Mouse (Mus musculus): ENCODE measurements at regions not wholly inside any gene's neighbourhood (a gene's known extent, or its start where the extent isn't known, plus 50 kb on each side); places are given as distances from the start of the nearest gene placed in this dataset.

DNA sequence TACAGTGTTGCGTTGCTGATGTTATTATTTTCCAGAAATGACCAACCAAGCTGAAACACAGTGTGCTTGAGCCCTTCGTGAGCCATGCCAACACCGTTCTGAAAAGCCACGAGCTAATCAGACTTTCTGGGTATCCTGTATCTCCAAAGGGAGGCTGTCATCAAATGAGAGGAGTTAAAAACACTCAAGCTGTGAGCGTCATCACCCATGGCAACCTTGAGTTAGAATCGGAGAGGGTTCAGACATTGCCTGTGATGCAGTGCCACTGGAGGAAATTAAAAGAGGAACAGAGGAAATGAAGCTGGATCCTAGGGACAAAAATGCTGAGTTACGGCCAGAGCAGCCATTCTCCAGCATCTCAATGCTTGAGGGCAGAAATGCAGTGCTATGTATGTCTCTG is 838.6 kb downstream of the Ntrk3 start:
- WGBS = 81% methylated on average over 7 of the region's 7 CpGs

GRCm38 (mm10) chr7:77888543-77888942 is 849.3 kb downstream of the Ntrk3 start:
- no peaks in the 10 kb centered on the region for H3K9me3 ChIP-seq (replicated peaks)
- DNase-seq (ENCODE audit: low spot score) = no peak
- 86% methylated on average over 2 of the region's 2 CpGs for WGBS
- no peaks in the 10 kb centered on the region for H3K36me3 ChIP-seq
- no peaks in the 10 kb centered on the region for H3K27me3 ChIP-seq (ENCODE audit: low read depth, poor library complexity, severe bottlenecking)
- H3K4me3 ChIP-seq = no peak overlapping the region
- H3K4me1 ChIP-seq = no peaks in the 10 kb centered on the region
- H3K27ac ChIP-seq = no peak overlapping the region

More for the DNA sequence above, 838.6 kb downstream of the Ntrk3 start:
- Histone ChIP-seq H3K4me1 (no peaks in the 10 kb centered on the region), H3K27ac (no peak overlapping the region), H3K36me3 (no peaks in the 10 kb centered on the region), H3K27me3 (ENCODE audit: low read depth, poor library complexity, severe bottlenecking) (no peaks in the 10 kb centered on the region), H3K4me3 (no peak overlapping the region), H3K9me3 (replicated peaks) (no peaks in the 10 kb centered on the region)
- DNase-seq (ENCODE audit: low spot score) = no peak

GRCm38 (mm10) chr7:77882605-77883354 is 855.0 kb downstream of the Ntrk3 start:
- 91% methylated on average over 5 of the region's 5 CpGs for WGBS
- Histone ChIP-seq H3K4me3 (no peak overlapping the region), H3K9me3 (replicated peaks) (no peaks in the 10 kb centered on the region), H3K4me1 (no peaks in the 10 kb centered on the region), H3K27ac (no peak overlapping the region), H3K36me3 (no peaks in the 10 kb centered on the region), H3K27me3 (ENCODE audit: low read depth, poor library complexity, severe bottlenecking) (no peaks in the 10 kb centered on the region)
- DNase-seq (ENCODE audit: low spot score) = no peak

- Histone ChIP-seq H3K27me3 (ENCODE audit: low read depth, poor library complexity, severe bottlenecking) (no peaks in the 10 kb centered on the region), H3K4me3 (no peak overlapping the region), H3K36me3 (no peaks in the 10 kb centered on the region), H3K4me1 (peaks cover 4% of the 10 kb centered on the region; the same call in 1 of the 2 replicates), H3K27ac (no peak overlapping the region), H3K9me3 (replicated peaks) (no peaks in the 10 kb centered on the region)
- no peak for DNase-seq (ENCODE audit: low spot score)
- 63% methylated on average over 4 of the region's 4 CpGs for WGBS
Observed at GRCm38 (mm10) chr7:77867518-77867917, 870.3 kb downstream of the Ntrk3 start.

DNA sequence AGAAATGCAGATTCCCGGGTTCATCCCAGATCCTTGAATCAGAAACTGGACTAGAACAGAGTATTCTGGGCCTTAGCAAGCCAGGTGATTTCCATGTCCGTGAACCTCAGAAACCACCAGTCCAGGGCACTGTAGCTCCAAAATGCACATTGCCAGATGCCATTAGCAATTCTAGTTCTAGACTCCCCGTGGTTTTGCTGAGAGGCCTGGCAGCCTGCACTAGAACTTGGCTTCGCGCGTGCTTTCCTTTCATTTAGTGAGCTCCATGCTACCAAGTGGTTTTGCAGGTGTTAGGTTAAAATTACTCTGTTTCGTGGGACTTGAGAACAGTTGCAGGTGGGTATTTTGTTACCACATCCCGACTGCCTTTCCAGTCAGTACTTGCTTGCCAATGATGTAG is 876.0 kb downstream of the Ntrk3 start:
- 89% methylated on average over 8 of the region's 8 CpGs for WGBS
- peaks cover 3% of the 10 kb centered on the region; the same call in 1 of the 2 replicates for H3K4me1 ChIP-seq
- H3K27ac ChIP-seq = no peak overlapping the region
- no peaks in the 10 kb centered on the region for H3K9me3 ChIP-seq (replicated peaks)
- H3K36me3 ChIP-seq = no peaks in the 10 kb centered on the region
- no peak for DNase-seq (ENCODE audit: low spot score)
- no peak overlapping the region for H3K4me3 ChIP-seq
- H3K27me3 ChIP-seq (ENCODE audit: low read depth, poor library complexity, severe bottlenecking) = no peaks in the 10 kb centered on the region

DNA sequence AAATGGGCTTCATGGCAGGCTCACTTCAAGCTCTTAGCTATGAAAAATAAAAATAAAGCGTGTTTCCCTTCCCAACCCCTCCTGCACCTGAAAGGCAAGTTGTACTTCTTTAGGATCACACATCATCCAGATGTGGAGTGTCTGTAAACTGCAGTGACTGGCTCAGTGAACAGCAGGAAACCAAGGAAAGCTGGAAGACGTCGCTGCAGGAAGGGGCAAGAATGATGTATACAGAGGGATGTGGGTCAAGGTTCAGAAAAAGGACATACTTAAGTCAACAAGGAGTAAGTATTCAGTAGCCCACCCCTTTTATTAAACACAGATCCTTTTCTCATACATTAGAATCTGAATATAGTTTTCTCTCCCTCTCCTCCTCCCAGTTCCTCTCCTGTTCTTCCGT is 879.4 kb downstream of the Ntrk3 start:
- H3K27ac ChIP-seq = no peak overlapping the region
- H3K4me3 ChIP-seq = no peak overlapping the region
- H3K4me1 ChIP-seq = peaks cover 3% of the 10 kb centered on the region; the same call in 1 of the 2 replicates
- no peaks in the 10 kb centered on the region for H3K27me3 ChIP-seq (ENCODE audit: low read depth, poor library complexity, severe bottlenecking)
- no peak for DNase-seq (ENCODE audit: low spot score)
- H3K9me3 ChIP-seq (replicated peaks) = no peaks in the 10 kb centered on the region
- no peaks in the 10 kb centered on the region for H3K36me3 ChIP-seq
- 60% methylated on average over 4 of the region's 4 CpGs for WGBS

- H3K27ac ChIP-seq = no peak overlapping the region
- H3K27me3 ChIP-seq (ENCODE audit: low read depth, poor library complexity, severe bottlenecking) = no peaks in the 10 kb centered on the region
- DNase-seq (ENCODE audit: low spot score) = no peak
- H3K4me3 ChIP-seq = no peak overlapping the region
- no peaks in the 10 kb centered on the region for H3K9me3 ChIP-seq (replicated peaks)
- peaks cover 3% of the 10 kb centered on the region; the same call in 1 of the 2 replicates for H3K4me1 ChIP-seq
- WGBS = 73% methylated on average over 5 of the region's 5 CpGs
- no peaks in the 10 kb centered on the region for H3K36me3 ChIP-seq
Observed at GRCm38 (mm10) chr7:77857979-77858378, 879.8 kb downstream of the Ntrk3 start.

DNA sequence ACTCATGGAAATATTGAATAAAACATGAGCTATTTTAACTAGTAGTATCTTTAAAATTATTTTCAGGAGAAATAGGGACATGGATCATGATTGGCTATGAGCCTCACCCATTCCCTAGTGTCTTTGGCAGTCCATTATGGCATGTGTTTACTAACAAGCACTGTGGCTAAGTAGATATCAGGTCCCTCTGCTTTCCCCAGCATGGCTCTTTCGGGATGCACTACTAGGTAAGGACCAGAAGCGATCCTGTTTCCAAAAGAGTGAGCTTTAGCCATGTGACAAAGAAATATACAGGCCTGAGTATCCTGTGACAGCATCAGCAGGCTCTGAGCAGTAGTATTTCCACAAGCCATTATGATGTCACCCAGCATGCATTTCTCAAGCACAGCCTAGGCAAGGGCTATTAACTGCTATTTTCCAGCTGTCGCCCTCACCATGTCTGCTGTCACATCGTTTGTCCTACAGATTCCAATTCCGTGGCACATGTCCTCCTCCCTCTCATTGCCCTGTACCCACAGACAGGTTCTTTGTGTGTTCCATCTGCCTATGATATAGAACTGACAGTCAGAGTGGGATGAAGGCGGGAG is 882.1 kb downstream of the Ntrk3 start:
- no peaks in the 10 kb centered on the region for H3K36me3 ChIP-seq
- no peak overlapping the region for H3K4me3 ChIP-seq
- 82% methylated on average over 6 of the region's 6 CpGs for WGBS
- no peak for DNase-seq (ENCODE audit: low spot score)
- H3K27me3 ChIP-seq (ENCODE audit: low read depth, poor library complexity, severe bottlenecking) = no peaks in the 10 kb centered on the region
- H3K27ac ChIP-seq = no peak overlapping the region
- H3K4me1 ChIP-seq = peaks cover 3% of the 10 kb centered on the region; the same call in 1 of the 2 replicates
- no peaks in the 10 kb centered on the region for H3K9me3 ChIP-seq (replicated peaks)

- no peak for DNase-seq (ENCODE audit: low spot score)
- no peaks in the 10 kb centered on the region for H3K9me3 ChIP-seq (replicated peaks)
- no peaks in the 10 kb centered on the region for H3K27me3 ChIP-seq (ENCODE audit: low read depth, poor library complexity, severe bottlenecking)
- 90% methylated on average over 2 of the region's 2 CpGs for WGBS
- H3K36me3 ChIP-seq = no peaks in the 10 kb centered on the region
- H3K4me1 ChIP-seq = peaks cover 3% of the 10 kb centered on the region; the same call in 1 of the 2 replicates
- no peak overlapping the region for H3K27ac ChIP-seq
- H3K4me3 ChIP-seq = no peak overlapping the region
Observed at GRCm38 (mm10) chr7:77855077-77855476, 882.7 kb downstream of the Ntrk3 start.

GRCm38 (mm10) chr7:77824261-77824959 is 913.4 kb downstream of the Ntrk3 start:
- no peak for DNase-seq (ENCODE audit: low spot score)
- no peaks in the 10 kb centered on the region for H3K9me3 ChIP-seq (replicated peaks)
- H3K36me3 ChIP-seq = no peaks in the 10 kb centered on the region
- H3K4me1 ChIP-seq = no peaks in the 10 kb centered on the region
- H3K27me3 ChIP-seq (ENCODE audit: low read depth, poor library complexity, severe bottlenecking) = no peaks in the 10 kb centered on the region
- WGBS = 88% methylated on average over 6 of the region's 6 CpGs
- no peak overlapping the region for H3K27ac ChIP-seq
- no peak overlapping the region for H3K4me3 ChIP-seq

DNA sequence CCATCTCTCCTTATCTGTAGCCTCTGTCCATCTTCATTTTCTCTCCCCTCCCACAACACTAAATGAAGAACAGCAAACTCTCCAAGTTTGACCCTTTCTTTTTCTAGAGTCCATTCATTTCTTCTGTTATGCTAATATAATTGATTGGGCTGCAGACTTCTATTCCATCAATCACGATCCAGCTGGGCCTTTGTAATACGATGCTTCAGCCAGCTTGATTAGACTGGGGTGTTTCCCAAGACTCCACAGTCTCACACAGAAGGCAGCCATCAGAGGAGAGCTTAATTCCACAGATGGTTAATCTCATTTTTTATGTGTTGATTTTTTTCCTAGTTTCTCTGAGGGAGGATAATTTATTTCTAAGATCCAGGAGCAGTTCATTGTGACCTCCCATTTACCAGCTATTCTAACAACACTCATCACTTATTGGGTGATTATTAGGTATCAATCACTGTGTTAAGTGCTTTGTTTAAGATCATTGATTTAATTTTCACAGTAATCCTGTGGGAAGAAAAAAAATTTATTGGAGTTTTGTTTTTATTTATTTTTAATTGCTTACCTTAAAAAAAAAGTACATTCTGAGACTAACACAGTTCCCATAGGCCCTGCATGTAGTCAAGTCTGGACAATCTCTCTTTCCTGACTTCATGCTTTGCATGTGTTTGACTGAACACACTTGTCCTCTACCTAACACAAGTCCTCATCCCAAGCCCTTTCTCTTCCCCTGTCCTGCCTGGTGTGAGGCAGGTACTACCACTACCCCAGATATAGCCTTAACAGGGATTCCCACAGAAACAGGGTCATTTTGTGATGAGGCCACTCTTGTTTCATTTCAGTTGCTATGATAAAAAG is 925.5 kb downstream of the Ntrk3 start:
- H3K4me3 ChIP-seq = no peak overlapping the region
- H3K4me1 ChIP-seq = peaks cover 5% of the 10 kb centered on the region
- no peaks in the 10 kb centered on the region for H3K36me3 ChIP-seq
- WGBS = 10% methylated on average over 2 of the region's 2 CpGs
- no peak overlapping the region for H3K27ac ChIP-seq
- no peaks in the 10 kb centered on the region for H3K9me3 ChIP-seq (replicated peaks)
- DNase-seq (ENCODE audit: low spot score) = no peak
- H3K27me3 ChIP-seq (ENCODE audit: low read depth, poor library complexity, severe bottlenecking) = no peaks in the 10 kb centered on the region

DNA sequence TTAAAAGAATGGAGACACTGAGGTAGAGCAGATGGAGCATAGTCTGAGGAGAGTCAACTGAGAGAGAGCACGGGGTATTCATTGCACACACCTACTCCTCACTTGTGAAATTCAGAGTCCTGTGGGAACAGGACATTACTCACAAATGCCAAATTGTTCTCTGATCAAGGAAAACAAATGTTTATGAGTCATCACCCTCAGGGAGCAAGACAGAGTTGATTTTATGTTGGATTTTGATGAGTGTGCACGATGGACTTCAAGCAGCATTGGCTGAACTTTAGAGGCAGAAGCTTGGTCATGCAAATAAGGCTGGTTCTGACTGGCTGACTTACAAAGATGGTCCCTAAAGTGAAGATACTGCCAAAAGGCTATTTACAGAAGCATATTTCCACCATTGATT is 951.0 kb downstream of the Ntrk3 start:
- 83% methylated on average over 2 of the region's 2 CpGs for WGBS

More for the DNA sequence above, 951.0 kb downstream of the Ntrk3 start:
- H3K36me3 ChIP-seq = no peaks in the 10 kb centered on the region
- no peaks in the 10 kb centered on the region for H3K9me3 ChIP-seq (replicated peaks)
- no peaks in the 10 kb centered on the region for H3K27me3 ChIP-seq (ENCODE audit: low read depth, poor library complexity, severe bottlenecking)
- H3K4me3 ChIP-seq = no peak overlapping the region
- no peak for DNase-seq (ENCODE audit: low spot score)
- H3K4me1 ChIP-seq = no peaks in the 10 kb centered on the region
- H3K27ac ChIP-seq = no peak overlapping the region
